Mouse (Mus musculus) R1 (cell line): ENCODE measurements around the gene Sowahd.

Source experiments
- DNase-seq: peaks from one replicate; pipeline ENCODE4 v3.0.0-alpha.2; 2018; ENCODE audit warnings: low read depth, low spot score

Gene Sowahd

DNA sequence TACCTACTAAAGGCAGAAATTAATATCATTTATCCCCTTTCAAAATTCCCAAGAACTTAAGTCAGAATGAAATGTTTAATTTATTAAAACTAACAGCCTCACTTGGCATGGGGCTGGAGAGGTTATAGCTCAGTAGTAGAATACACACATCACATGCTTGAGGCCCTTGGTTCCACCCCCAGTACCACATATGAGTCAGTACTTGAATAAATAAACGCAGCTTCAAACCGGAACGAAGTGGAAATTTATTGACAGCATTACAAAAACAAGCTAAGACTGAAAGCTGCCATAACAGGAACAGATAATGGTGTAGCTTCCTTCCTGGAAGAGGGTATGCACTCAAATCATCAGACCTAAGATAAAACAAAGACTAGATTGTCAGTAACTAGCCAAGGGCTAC lies 42.8 kb downstream of the Sowahd start:
- no peak for DNase-seq

GRCm38 (mm10) chrX:37095106-37095768 lies 46.6 kb downstream of the Sowahd start:
- no peak for DNase-seq

DNA sequence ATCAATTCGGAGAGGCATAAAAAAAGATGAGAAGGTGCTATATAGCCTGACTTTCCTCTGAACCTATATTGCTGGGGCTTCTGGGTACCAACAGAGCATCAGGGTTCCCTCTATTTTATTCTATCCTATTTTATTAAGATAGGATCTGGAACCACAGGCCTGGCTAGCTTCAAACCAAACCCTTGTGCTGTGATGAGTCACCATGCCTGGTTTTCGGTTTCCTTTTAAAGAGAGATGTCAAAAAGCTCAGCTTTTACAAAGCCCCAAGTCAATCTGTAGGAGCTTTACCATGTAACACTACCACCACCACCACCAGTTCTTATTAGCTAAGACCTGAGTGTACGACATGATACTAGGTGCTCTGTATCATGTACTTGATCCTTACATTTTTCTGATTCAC lies 50.0 kb downstream of the Sowahd start:
- no peak for DNase-seq
